In the genomic region with DNA sequence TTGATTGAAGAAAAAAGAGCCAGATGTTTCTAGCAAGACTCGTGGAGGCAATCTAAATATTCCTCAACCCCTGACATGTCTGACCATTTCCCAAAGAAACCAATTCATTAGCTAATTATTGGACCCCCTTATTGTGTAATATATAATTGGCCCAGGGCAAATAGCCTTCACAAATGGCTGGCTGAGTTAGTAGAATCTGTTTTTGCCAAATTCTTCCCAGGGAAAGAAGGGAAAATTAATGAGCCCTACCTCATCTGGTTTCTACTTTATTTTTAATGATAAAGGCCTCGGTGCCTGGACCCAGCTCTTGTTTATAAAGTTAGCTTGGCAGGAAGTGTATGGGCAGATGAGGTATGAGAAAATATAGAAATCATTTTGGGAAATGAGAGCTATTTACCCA, we compare ENCODE assay signal across 31 mouse cellular contexts.
"Had no signal": no experiment of that assay in that cellular context is flagged by ENCODE, and none has a peak within 500 bp of the region (broad histone marks: within the 10 kb centered on the region; RNA-seq: fewer than 3 reads in every experiment).

No protein-coding gene starts in this region.

- H3K27me3 ChIP-seq: limb, embryonic 12.5 days; limb, embryonic 15.5 days; liver, embryonic 12.5 days; liver, embryonic 13.5 days; liver, embryonic 15.5 days; lung, embryonic 15.5 days; megakaryocyte, embryonic 14.5 days; midbrain, embryonic 12.5 days; midbrain, embryonic 13.5 days; midbrain, embryonic 15.5 days had no signal

- H3K4me1 ChIP-seq: limb, embryonic 10.5 days; limb, embryonic 12.5 days; limb, embryonic 15.5 days; liver, embryonic 12.5 days; liver, embryonic 13.5 days; liver, embryonic 15.5 days; lung, embryonic 15.5 days; megakaryocyte, embryonic 14.5 days; midbrain, embryonic 10.5 days; midbrain, embryonic 12.5 days; midbrain, embryonic 13.5 days; midbrain, embryonic 15.5 days had no signal

- DNase-seq: left cerebral cortex, postnatal 4 days; liver; liver, embryonic 13.5 days; liver, postnatal 0 days; lung, adult 18-20 months; lung, adult 2 months; lung, embryonic 14.5 days; lung, postnatal 10 days; lung, postnatal 14 days; lung, postnatal 36 days; lung, postnatal 4 days; midbrain, embryonic 14.5 days had no signal

- H3K36me3 ChIP-seq: limb, embryonic 10.5 days; limb, embryonic 12.5 days; limb, embryonic 13.5 days; limb, embryonic 15.5 days; liver, embryonic 12.5 days; liver, embryonic 13.5 days; liver, embryonic 15.5 days; lung, embryonic 15.5 days; midbrain, embryonic 10.5 days; midbrain, embryonic 12.5 days; midbrain, embryonic 13.5 days; midbrain, embryonic 15.5 days had no signal

- H3K27ac ChIP-seq: limb, embryonic 10.5 days; limb, embryonic 12.5 days; limb, embryonic 13.5 days; limb, embryonic 15.5 days; liver, embryonic 12.5 days; liver, embryonic 13.5 days; liver, embryonic 14.5 days; liver, embryonic 15.5 days; lung, embryonic 15.5 days; macrophage; midbrain, embryonic 10.5 days; midbrain, embryonic 12.5 days; midbrain, embryonic 13.5 days; midbrain, embryonic 15.5 days had no signal

- H3K9ac ChIP-seq: limb, embryonic 12.5 days; limb, embryonic 13.5 days; limb, embryonic 15.5 days; liver, embryonic 12.5 days; liver, embryonic 13.5 days; liver, embryonic 14.5 days; liver, embryonic 15.5 days; liver, postnatal 0 days; lung, embryonic 14.5 days; lung, embryonic 15.5 days; midbrain, embryonic 12.5 days; midbrain, embryonic 13.5 days; midbrain, embryonic 15.5 days had no signal

- H3K4me3 ChIP-seq: limb, embryonic 10.5 days; limb, embryonic 12.5 days; limb, embryonic 13.5 days; limb, embryonic 15.5 days; liver, embryonic 12.5 days; liver, embryonic 13.5 days; liver, embryonic 15.5 days; lung, embryonic 15.5 days; megakaryocyte, embryonic 14.5 days; midbrain, embryonic 10.5 days; midbrain, embryonic 12.5 days; midbrain, embryonic 13.5 days; midbrain, embryonic 15.5 days; myocyte had no signal

- ATAC-seq: liver, embryonic 12.5 days; liver, postnatal 0 days; lung, postnatal 0 days; midbrain, embryonic 13.5 days; midbrain, embryonic 15.5 days; midbrain, embryonic 16.5 days had no signal

- H3K4me2 ChIP-seq: limb, embryonic 12.5 days; limb, embryonic 13.5 days; limb, embryonic 15.5 days; liver, embryonic 11.5 days; liver, embryonic 12.5 days; liver, embryonic 13.5 days; liver, embryonic 15.5 days; lung, embryonic 14.5 days; lung, embryonic 15.5 days; midbrain, embryonic 11.5 days; midbrain, embryonic 12.5 days; midbrain, embryonic 13.5 days; midbrain, embryonic 15.5 days had no signal

- H3K9me3 ChIP-seq: limb, embryonic 10.5 days; limb, embryonic 12.5 days; limb, embryonic 13.5 days; limb, embryonic 15.5 days; liver, embryonic 12.5 days; liver, embryonic 13.5 days; liver, embryonic 15.5 days; lung, embryonic 15.5 days; megakaryocyte, embryonic 14.5 days; midbrain, embryonic 10.5 days; midbrain, embryonic 12.5 days; midbrain, embryonic 13.5 days; midbrain, embryonic 15.5 days had no signal
